Mouse (Mus musculus) T-cell, adult 2 months (primary cell): ENCODE measurements around the gene 6330409D20Rik.

Source experiments
- DNase-seq: peaks from one replicate; pipeline ENCODE4 v3.0.0; 2022; ENCODE audit warnings: low spot score

Gene 6330409D20Rik

GRCm38 (mm10) chr2:32740916-32741272 lies at the start of gene 6330409D20Rik:
TSS of gene 6330409D20Rik (minus strand) at chr2:32741016.
- no peak for DNase-seq

- DNase-seq = no peak
These were observed 47.8 kb upstream of the 6330409D20Rik start for GRCm38 (mm10) chr2:32788581-32788980.

GRCm38 (mm10) chr2:32787176-32787575 lies 46.4 kb upstream of the 6330409D20Rik start:
- no peak for DNase-seq

GRCm38 (mm10) chr2:32784048-32784681 lies 43.3 kb upstream of the 6330409D20Rik start, which contains the start of gene Cfap157:
TSS of gene Cfap157 (minus strand) at chr2:32784428.
- no peak for DNase-seq

GRCm38 (mm10) chr2:32781710-32782109 lies 40.9 kb upstream of the 6330409D20Rik start:
- DNase-seq = no peak

GRCm38 (mm10) chr2:32779714-32780113 lies 38.9 kb upstream of the 6330409D20Rik start:
- no peak for DNase-seq

GRCm38 (mm10) chr2:32779131-32779530 lies 38.3 kb upstream of the 6330409D20Rik start:
- peak; percentile 24 for DNase-seq

- peak; percentile 32 for DNase-seq
These were observed 37.3 kb upstream of the 6330409D20Rik start for GRCm38 (mm10) chr2:32778081-32778480.

- DNase-seq = no peak
These were observed 35.4 kb upstream of the 6330409D20Rik start for GRCm38 (mm10) chr2:32776192-32776591.

- DNase-seq = peak; percentile 96
These were observed 34.7 kb upstream of the 6330409D20Rik start, which contains the start of the genes Ttc16 and Ptrh1 for GRCm38 (mm10) chr2:32775359-32776074. TSS of gene Ttc16 (minus strand) at chr2:32775633. TSS of gene Ptrh1 (plus strand) at chr2:32775786.

GRCm38 (mm10) chr2:32772626-32773279 lies 31.9 kb upstream of the 6330409D20Rik start:
- no peak for DNase-seq

- DNase-seq = no peak
These were observed 31.1 kb upstream of the 6330409D20Rik start for GRCm38 (mm10) chr2:32771886-32772285.

GRCm38 (mm10) chr2:32769327-32770085 lies 28.7 kb upstream of the 6330409D20Rik start:
- no peak for DNase-seq

- DNase-seq = no peak
These were observed 28.0 kb upstream of the 6330409D20Rik start for GRCm38 (mm10) chr2:32768661-32769285.

- no peak for DNase-seq
These were observed 26.4 kb upstream of the 6330409D20Rik start for GRCm38 (mm10) chr2:32767241-32767640.

- DNase-seq = no peak
These were observed 22.5 kb upstream of the 6330409D20Rik start for GRCm38 (mm10) chr2:32763353-32763752.

GRCm38 (mm10) chr2:32761859-32762258 lies 21.0 kb upstream of the 6330409D20Rik start:
- no peak for DNase-seq

- DNase-seq = no peak
These were observed 20.5 kb upstream of the 6330409D20Rik start for GRCm38 (mm10) chr2:32761361-32761760.

GRCm38 (mm10) chr2:32759001-32759400 lies 18.2 kb upstream of the 6330409D20Rik start:
- DNase-seq = no peak

- no peak for DNase-seq
These were observed 17.7 kb upstream of the 6330409D20Rik start for GRCm38 (mm10) chr2:32758503-32758902.

GRCm38 (mm10) chr2:32757056-32757845 lies 16.4 kb upstream of the 6330409D20Rik start, which contains the start of gene Tor2a:
TSS of gene Tor2a (plus strand) at chr2:32757234.
- DNase-seq = peak; percentile 98
